Mouse (Mus musculus): ENCODE results near the gene Ss18l1.

Gene Ss18l1

GRCm38 (mm10) chr2:180042256-180042857 lies at the start of gene Ss18l1, which contains the start of gene Psma7:
TSS of gene Ss18l1 (plus strand) at chr2:180042509.
TSS of gene Psma7 (minus strand) at chr2:180042433.
- DNase-seq (ENCODE audit: extremely low spot score): peak; percentile 91

GRCm38 (mm10) chr2:179993071-179993470 lies 49.2 kb upstream of the Ss18l1 start:
- DNase-seq (ENCODE audit: extremely low spot score): no peak

DNA sequence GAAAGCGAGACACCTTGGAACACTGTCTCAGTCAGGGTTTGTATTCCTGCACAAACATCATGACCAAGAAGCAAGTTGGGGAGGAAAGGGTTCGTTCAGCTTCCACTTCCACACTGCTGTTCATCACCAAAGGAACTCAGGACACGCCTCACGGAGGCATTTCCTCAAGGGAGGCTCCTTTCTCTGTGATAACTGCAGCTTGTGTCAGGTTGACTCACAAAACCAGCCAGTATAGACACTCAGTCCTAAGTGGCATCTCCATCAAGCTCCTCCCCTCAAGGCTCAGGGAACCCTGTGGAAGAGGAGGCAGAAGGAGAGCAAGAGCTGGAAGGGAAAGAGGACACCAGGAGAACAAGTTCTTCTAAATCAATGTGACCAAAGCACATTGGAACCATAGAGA lies 43.9 kb upstream of the Ss18l1 start:
- no peak for DNase-seq (ENCODE audit: extremely low spot score)

DNA sequence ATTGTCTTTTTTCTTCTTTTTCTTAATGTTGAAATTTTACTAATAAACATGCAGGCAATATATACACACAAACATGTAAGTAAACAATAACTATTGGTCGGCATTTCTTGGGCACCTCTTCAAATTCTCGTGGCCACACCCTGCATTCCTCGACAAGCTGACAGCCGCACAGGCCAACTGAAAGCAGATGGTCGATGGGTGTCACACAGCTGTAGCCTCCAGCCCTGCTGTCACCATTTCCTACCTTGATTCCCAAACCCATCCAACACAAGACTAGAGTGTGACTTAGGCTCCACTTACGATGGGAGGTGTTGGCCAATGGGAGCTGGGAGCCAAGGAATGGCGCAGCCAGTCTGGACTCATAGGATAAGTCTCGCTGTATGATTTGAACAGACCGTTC lies 40.7 kb upstream of the Ss18l1 start:
- no peak for DNase-seq (ENCODE audit: extremely low spot score)

DNA sequence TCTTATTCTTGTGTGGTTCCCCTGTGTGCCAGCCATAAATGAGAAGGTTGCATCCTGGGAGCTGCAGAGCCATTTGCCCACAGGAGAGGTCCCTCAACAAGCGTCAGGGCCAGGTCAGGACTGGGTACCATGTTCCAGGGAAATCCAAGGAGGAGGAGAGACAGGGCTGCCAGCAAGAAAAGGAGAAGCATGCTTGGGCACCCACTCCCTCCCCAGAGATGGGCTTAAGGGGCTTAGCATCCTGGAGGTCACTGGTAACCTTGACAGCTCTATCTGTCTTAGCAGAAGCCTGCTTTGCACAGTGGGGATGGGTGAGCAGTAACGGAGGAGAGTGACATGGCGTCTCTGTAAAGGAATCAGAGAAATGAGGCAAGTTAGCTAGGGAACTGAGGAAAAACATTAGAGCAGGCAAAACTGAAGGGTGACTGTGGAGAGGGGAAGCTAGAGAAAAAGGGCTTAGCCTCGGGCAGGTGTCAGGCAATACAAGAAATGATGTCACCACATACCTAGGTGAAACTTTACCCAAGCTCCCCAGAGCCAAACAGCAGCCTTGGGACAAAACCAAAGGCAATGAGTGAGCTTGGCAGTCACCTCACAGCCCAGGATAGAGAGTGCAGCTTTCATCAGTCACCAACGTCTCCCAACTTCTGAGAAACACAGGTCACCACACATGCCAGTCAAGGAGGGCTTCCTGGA lies 36.5 kb upstream of the Ss18l1 start:
- no peak for DNase-seq (ENCODE audit: extremely low spot score)

- DNase-seq (ENCODE audit: extremely low spot score): no peak
These were observed 35.8 kb upstream of the Ss18l1 start for GRCm38 (mm10) chr2:180006352-180007017.

GRCm38 (mm10) chr2:180010686-180011085 lies 31.6 kb upstream of the Ss18l1 start:
- DNase-seq (ENCODE audit: extremely low spot score): no peak

DNA sequence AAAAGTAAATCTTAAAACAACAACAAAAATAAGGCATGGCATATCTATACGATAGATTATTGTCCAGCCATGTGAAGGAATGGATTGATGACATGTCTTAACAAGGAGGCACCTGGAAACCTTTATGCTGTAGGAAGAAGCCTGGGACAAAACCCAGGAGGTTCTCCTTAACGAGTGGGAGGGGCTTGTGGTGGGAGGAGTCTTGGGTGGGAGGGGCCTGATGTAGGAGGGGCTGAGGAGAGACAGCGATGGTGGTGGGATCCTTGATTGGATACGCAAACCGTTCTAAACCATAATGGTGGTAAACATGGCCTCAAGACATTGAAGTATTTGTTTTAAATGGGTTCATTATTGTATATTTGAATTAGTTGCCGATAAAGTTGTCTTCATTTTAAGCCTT lies 30.9 kb upstream of the Ss18l1 start:
- DNase-seq (ENCODE audit: extremely low spot score): no peak

DNA sequence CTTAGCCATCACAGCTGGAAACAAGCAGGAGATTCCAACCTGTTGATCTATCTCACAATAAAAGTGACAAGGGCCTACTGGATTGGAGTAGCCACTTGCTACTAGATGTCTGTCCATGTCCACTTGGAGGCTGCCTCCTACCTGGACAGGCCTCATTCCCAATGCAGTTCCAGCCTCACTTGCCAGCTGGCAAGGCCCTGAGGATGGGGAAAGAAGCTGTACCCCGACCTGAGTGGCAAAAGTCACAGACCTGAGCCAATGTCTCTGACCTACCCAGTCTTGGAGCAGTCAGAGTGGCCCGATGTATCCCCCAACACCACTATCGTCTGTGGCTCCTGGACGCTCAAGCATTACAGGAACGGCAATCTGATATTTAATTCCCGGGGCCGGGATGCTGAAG lies 28.6 kb upstream of the Ss18l1 start:
- DNase-seq (ENCODE audit: extremely low spot score): no peak

DNA sequence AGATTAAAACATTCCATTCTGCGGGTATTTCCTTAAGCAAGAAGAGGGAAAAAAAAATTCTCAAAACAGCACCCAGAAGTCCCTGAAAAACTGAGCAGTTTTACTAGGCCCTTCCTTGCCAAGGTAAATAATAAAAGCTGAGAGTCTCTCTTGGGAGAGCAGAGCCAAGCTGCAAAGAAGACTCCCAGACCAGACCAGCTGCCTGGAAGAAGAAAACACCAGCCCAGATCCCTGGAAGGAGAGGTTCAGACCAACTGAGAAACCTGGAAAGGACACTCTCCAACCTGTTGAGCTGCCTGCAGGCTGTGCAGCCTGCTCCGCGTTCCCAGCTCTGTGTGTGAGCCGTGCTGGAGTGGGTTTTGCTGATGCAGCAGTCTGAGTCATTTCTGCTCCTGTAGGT lies 24.7 kb upstream of the Ss18l1 start:
- no peak for DNase-seq (ENCODE audit: extremely low spot score)

DNA sequence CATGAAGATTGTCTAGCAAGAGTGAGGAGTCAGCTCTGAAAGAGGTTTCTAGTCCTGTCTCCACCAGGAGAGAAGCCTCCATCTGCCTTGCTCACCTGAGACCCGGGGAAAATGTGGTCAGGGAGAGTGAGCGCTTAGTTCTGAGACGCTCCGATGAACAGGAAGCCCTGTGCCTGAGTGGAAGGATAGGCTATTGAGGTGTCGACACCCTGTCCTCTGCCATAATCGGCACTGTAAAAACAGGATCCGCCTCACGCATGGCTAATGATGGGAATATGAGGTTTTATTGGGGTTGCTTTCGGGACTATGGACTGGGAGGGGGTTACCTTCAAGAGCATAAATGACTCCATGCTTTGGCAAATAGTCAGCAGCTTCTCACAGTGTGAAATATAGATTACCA lies 23.7 kb upstream of the Ss18l1 start:
- no peak for DNase-seq (ENCODE audit: extremely low spot score)

DNA sequence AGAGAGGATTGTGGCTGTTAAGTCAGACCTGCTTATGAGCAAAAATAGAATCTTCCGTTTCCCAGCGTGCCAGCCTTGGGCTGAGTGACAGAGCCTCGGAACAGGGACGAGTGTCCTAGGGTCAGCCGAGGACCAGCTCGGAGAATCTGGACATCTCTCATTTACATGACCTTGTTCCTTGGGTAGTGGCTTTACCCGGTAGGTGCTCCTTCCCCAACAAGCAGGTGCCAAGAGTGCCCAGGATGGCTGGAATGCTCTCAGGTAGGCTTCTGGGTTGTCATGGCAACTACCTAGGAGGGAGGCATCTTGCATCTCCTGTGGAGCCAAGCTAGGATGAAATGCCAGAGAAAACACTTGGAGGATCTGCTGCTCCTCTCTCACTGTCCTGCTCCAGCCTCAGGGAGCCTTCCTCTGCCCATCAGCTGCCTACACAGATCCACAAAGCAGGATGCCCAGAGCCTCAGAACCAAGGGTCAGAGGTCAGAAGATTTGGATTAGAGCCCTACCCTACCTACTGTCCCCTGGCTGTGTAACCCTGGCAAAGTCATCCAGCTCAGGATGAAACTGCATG lies 22.1 kb upstream of the Ss18l1 start:
- DNase-seq (ENCODE audit: extremely low spot score): no peak

- DNase-seq (ENCODE audit: extremely low spot score): no peak
These were observed 21.4 kb upstream of the Ss18l1 start for GRCm38 (mm10) chr2:180020919-180021318.

GRCm38 (mm10) chr2:180022751-180023150 lies 19.6 kb upstream of the Ss18l1 start:
- DNase-seq (ENCODE audit: extremely low spot score): no peak

- DNase-seq (ENCODE audit: extremely low spot score): peak; percentile 99
These were observed 17.8 kb upstream of the Ss18l1 start, which contains the start of gene Lsm14b for GRCm38 (mm10) chr2:180024401-180025098. TSS of gene Lsm14b (plus strand) at chr2:180024987.

DNA sequence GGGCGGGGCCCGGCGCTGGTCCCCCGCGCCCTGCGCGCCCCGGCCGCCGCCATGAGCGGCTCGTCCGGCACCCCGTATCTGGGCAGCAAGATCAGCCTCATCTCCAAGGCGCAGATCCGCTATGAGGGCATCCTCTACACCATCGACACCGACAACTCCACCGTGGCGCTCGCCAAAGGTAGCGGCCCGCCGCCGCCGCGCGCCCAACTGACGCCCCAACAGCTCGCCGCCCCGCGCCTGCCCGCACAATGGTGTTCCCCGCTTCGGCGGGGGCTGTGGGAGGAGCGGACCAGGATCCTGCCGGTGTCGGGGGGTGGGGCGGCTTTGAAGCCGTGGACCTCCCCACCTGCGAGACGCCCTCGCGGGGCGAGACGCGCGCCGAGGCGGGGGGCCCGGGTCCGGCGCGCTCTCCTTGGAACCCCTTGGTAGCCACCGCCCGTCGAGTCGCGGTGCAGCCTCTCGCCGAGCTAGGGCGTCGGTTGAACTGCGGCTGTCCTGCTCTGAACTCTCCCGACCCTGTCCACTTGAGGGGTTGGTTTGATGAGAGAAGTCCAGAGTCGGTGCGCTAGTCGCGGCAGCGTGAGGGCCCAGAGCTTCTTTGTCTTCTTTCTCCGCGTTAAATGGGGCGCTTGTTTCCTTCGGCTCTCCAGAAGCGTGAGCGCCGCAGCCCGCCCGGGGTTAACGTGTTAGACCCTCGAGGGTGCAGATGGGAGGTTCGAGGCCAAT lies 17.0 kb upstream of the Ss18l1 start:
- peak; percentile 45 for DNase-seq (ENCODE audit: extremely low spot score)

- no peak for DNase-seq (ENCODE audit: extremely low spot score)
These were observed 16.5 kb upstream of the Ss18l1 start for GRCm38 (mm10) chr2:180025861-180026200.

GRCm38 (mm10) chr2:180027768-180028167 lies 14.5 kb upstream of the Ss18l1 start:
- no peak for DNase-seq (ENCODE audit: extremely low spot score)

GRCm38 (mm10) chr2:180031270-180031669 lies 11.0 kb upstream of the Ss18l1 start:
- no peak for DNase-seq (ENCODE audit: extremely low spot score)

- no peak for DNase-seq (ENCODE audit: extremely low spot score)
These were observed 9.4 kb upstream of the Ss18l1 start for GRCm38 (mm10) chr2:180032925-180033324.

- DNase-seq (ENCODE audit: extremely low spot score): no peak
These were observed 8.4 kb upstream of the Ss18l1 start for GRCm38 (mm10) chr2:180033956-180034355.

Measured in embryo, embryonic 9.5 days (tissue).